In genomic region chr3:89336529-89336928, GRCm38 (mm10) we compare ENCODE assay signal across 11 mouse cellular contexts. TPM values are rescaled to one million over a fixed set of nuclear protein-coding genes. Genes with fewer than 3 reads are reported as not detected.
DNase-seq lines count a peak whose midpoint lies in the region; ATAC-seq and TF ChIP-seq lines count a peak whose summit lies in the region.
"Had no signal": no experiment of that assay in that cellular context is flagged by ENCODE, and none has a peak within 500 bp of the region (broad histone marks: within the 10 kb centered on the region; RNA-seq: fewer than 3 reads in every experiment).

No protein-coding gene starts in this region.

- no peak overlapping the region; the same call in 1 of the 2 replicates for H3K9ac ChIP-seq in heart, postnatal 0 days (replicated peaks; ENCODE audit: low read depth, low read length)
- H3K9ac ChIP-seq in hindbrain, embryonic 13.5 days = peak overlapping the region; percentile 87
- peak overlapping the region; percentile 12; the same call in 1 of the 2 replicates for H3K9ac ChIP-seq in midbrain, embryonic 16.5 days (ENCODE audit: low read depth, low read length)

- H3K4me3 ChIP-seq in heart, postnatal 0 days (ENCODE audit: low read depth, low read length) = no peak overlapping the region
- peak overlapping the region; percentile 65 for H3K4me3 ChIP-seq in hindbrain, embryonic 13.5 days
- peak overlapping the region; percentile 75; the same call in 1 of the 2 replicates for H3K4me3 ChIP-seq in midbrain, embryonic 16.5 days (ENCODE audit: low read depth, low read length)

- H3K4me2 ChIP-seq in heart, postnatal 0 days (ENCODE audit: low read depth, low read length) = peak overlapping the region; percentile 95
- H3K4me2 ChIP-seq in hindbrain, embryonic 13.5 days = peak overlapping the region; percentile 80
- peak overlapping the region; percentile 97 for H3K4me2 ChIP-seq in midbrain, embryonic 16.5 days (ENCODE audit: low read length)

- no peak for TF ChIP-seq CTCF in heart, postnatal 0 days (IDR thresholded peaks at IDR 0.05; ENCODE audit: low read depth)

- peaks cover 10% of the 10 kb centered on the region; the same call in 1 of the 2 replicates for H3K36me3 ChIP-seq in heart, postnatal 0 days (replicated peaks; ENCODE audit: control insufficient read depth, insufficient read depth, low read length)
- peaks cover 8% of the 10 kb centered on the region for H3K36me3 ChIP-seq in hindbrain, embryonic 13.5 days
- H3K36me3 ChIP-seq in midbrain, embryonic 16.5 days (ENCODE audit: control insufficient read depth, insufficient read depth, low read length) = no peaks in the 10 kb centered on the region

- no peak for TF ChIP-seq EP300 in heart, postnatal 0 days (IDR thresholded peaks at IDR 0.05; ENCODE audit: low read depth)

- H3K4me1 ChIP-seq in heart, postnatal 0 days (ENCODE audit: control insufficient read depth, insufficient read depth) = peaks cover 5% of the 10 kb centered on the region
- peaks cover 86% of the 10 kb centered on the region for H3K4me1 ChIP-seq in hindbrain, embryonic 13.5 days (replicated peaks)
- peaks cover 44% of the 10 kb centered on the region for H3K4me1 ChIP-seq in midbrain, embryonic 16.5 days (ENCODE audit: control insufficient read depth, insufficient read depth, low read length)

- ATAC-seq in heart, postnatal 0 days (ENCODE audit: insufficient read depth, low read depth) = no peak
- no peak for ATAC-seq in hindbrain, embryonic 13.5 days (ENCODE audit: low FRiP score)
- ATAC-seq in midbrain, embryonic 16.5 days = no peak

- no peaks in the 10 kb centered on the region for H3K9me3 ChIP-seq in heart, postnatal 0 days (replicated peaks; ENCODE audit: control insufficient read depth, low read length)
- no peaks in the 10 kb centered on the region for H3K9me3 ChIP-seq in hindbrain, embryonic 13.5 days
- H3K9me3 ChIP-seq in midbrain, embryonic 16.5 days (replicated peaks; ENCODE audit: control insufficient read depth, low read length, poor library complexity, severe bottlenecking) = no peaks in the 10 kb centered on the region

- no peak for DNase-seq in heart, postnatal 0 days (ENCODE audit: low spot score)
- DNase-seq in heart, adult 11 months = no peak
- DNase-seq in ZHBTc4 (ENCODE audit: low read depth, low spot score) = peak; percentile 56
- DNase-seq in urinary bladder, postnatal 25 days (ENCODE audit: low spot score) = no peak
- DNase-seq in thymus, adult 18-20 months = no peak
- no peak for DNase-seq in testis, postnatal 14 days (ENCODE audit: low spot score)
- DNase-seq: gastrocnemius, postnatal 10 days; left cerebral cortex, postnatal 4 days had no signal

- H3K27ac ChIP-seq in heart, postnatal 0 days (ENCODE audit: low read depth) = no peak overlapping the region
- peak overlapping the region; percentile 83; the same call in 1 of the 2 replicates for H3K27ac ChIP-seq in hindbrain, embryonic 13.5 days
- H3K27ac ChIP-seq in midbrain, embryonic 16.5 days (ENCODE audit: low read length) = no peak overlapping the region

- peaks cover 11% of the 10 kb centered on the region for H3K27me3 ChIP-seq in heart, postnatal 0 days (ENCODE audit: control insufficient read depth, insufficient read depth, low read length)
- no peaks in the 10 kb centered on the region for H3K27me3 ChIP-seq in hindbrain, embryonic 13.5 days
- no peaks in the 10 kb centered on the region for H3K27me3 ChIP-seq in midbrain, embryonic 16.5 days (ENCODE audit: control insufficient read depth, insufficient read depth, low read depth, low read length)

- WGBS in heart, postnatal 0 days = 33% methylated on average over 6 of the region's 6 CpGs
- WGBS in hindbrain, embryonic 13.5 days = 11% methylated on average over 6 of the region's 6 CpGs
- WGBS in midbrain, embryonic 16.5 days = 13% methylated on average over 6 of the region's 6 CpGs

RNA-seq across cellular contexts. Expression of gene Efna4, which starts 1.3 kb away (rescaled TPM):
- 2.7 and 7.2 TPM in 2 replicates for total RNA-seq in heart, postnatal 0 days (2014; rRNA removed; ENCODE audit: low replicate concordance)
- polyA plus RNA-seq in heart, postnatal 0 days (2015; fragmentation: Nextera tagmentation; extraction: Ambion mirVana) = 2.6 and 3.5 TPM in 2 replicates
- polyA plus RNA-seq in hindbrain, embryonic 13.5 days (2015; fragmentation: Nextera tagmentation; extraction: Ambion mirVana) = 8.6 and 9.8 TPM in 2 replicates
- polyA plus RNA-seq in midbrain, embryonic 16.5 days (2015; fragmentation: Nextera tagmentation; extraction: Ambion mirVana) = 3.7 and 4.2 TPM in 2 replicates

RNA-seq across cellular contexts. Expression of gene Adam15, which starts 13.3 kb away (rescaled TPM):
- total RNA-seq in heart, postnatal 0 days (2014; rRNA removed; ENCODE audit: low replicate concordance) = 99.0 and 115 TPM in 2 replicates
- polyA plus RNA-seq in heart, postnatal 0 days (2015; fragmentation: Nextera tagmentation; extraction: Ambion mirVana) = 72.3 and 82.2 TPM in 2 replicates
- 41.5 and 47.0 TPM in 2 replicates for polyA plus RNA-seq in hindbrain, embryonic 13.5 days (2015; fragmentation: Nextera tagmentation; extraction: Ambion mirVana)
- polyA plus RNA-seq in midbrain, embryonic 16.5 days (2015; fragmentation: Nextera tagmentation; extraction: Ambion mirVana) = 60.6 and 78.2 TPM in 2 replicates

RNA-seq across cellular contexts. Expression of gene Efna3, which starts 13.8 kb away (rescaled TPM):
- not detected in 2 replicates for total RNA-seq in heart, postnatal 0 days (2014; rRNA removed; ENCODE audit: low replicate concordance)
- polyA plus RNA-seq in heart, postnatal 0 days (2015; fragmentation: Nextera tagmentation; extraction: Ambion mirVana) = 0.12 and 0.44 TPM in 2 replicates
- 46.8 and 49.7 TPM in 2 replicates for polyA plus RNA-seq in hindbrain, embryonic 13.5 days (2015; fragmentation: Nextera tagmentation; extraction: Ambion mirVana)
- polyA plus RNA-seq in midbrain, embryonic 16.5 days (2015; fragmentation: Nextera tagmentation; extraction: Ambion mirVana) = 40.5 and 59.0 TPM in 2 replicates
- total RNA-seq: gastrocnemius, postnatal 10 days had no signal

RNA-seq across cellular contexts. Expression of gene Dcst2, which starts 25.2 kb away (rescaled TPM):
- total RNA-seq in heart, postnatal 0 days (2014; rRNA removed; ENCODE audit: low replicate concordance) = 0.39 TPM in 1 of 2 replicates, not detected in the other
- polyA plus RNA-seq in heart, postnatal 0 days (2015; fragmentation: Nextera tagmentation; extraction: Ambion mirVana) = 0.07 TPM in 1 of 2 replicates, not detected in the other
- 0.14 and 0.17 TPM in 2 replicates for polyA plus RNA-seq in hindbrain, embryonic 13.5 days (2015; fragmentation: Nextera tagmentation; extraction: Ambion mirVana)
- 0.09 and 0.25 TPM in 2 replicates for polyA plus RNA-seq in midbrain, embryonic 16.5 days (2015; fragmentation: Nextera tagmentation; extraction: Ambion mirVana)
- total RNA-seq: CH12.LX; gastrocnemius, postnatal 10 days had no signal

RNA-seq across cellular contexts. Expression of gene Dcst1, which starts 28.5 kb away (rescaled TPM):
- total RNA-seq in heart, postnatal 0 days (2014; rRNA removed; ENCODE audit: low replicate concordance) = 0.50 TPM in 1 of 2 replicates, not detected in the other
- 0.10 and 0.29 TPM in 2 replicates for polyA plus RNA-seq in heart, postnatal 0 days (2015; fragmentation: Nextera tagmentation; extraction: Ambion mirVana)
- polyA plus RNA-seq in hindbrain, embryonic 13.5 days (2015; fragmentation: Nextera tagmentation; extraction: Ambion mirVana) = 1.1 and 1.3 TPM in 2 replicates
- polyA plus RNA-seq in midbrain, embryonic 16.5 days (2015; fragmentation: Nextera tagmentation; extraction: Ambion mirVana) = 0.96 and 0.98 TPM in 2 replicates

Comparison
In these comparisons a context has a peak if more than half of its experiments do, and no peak if none do; other contexts are left out.
1. RNA of gene Efna3, which starts 13.8 kb away (polyA plus RNA-seq): 40.5 to 59.0 TPM in midbrain, embryonic 16.5 days and 46.8 to 49.7 TPM in hindbrain, embryonic 13.5 days; 0.12 to 0.44 TPM in heart, postnatal 0 days; every median in the first group is over 10 times any median in the second.
2. Peak in every context shown above with its lines, with median percentiles within 50 percentile points of each other: H3K4me2 ChIP-seq.